Mouse (Mus musculus) left cerebral cortex, adult 18-20 months (tissue): ENCODE results near the gene Ffar2. TPM values are rescaled to one million over a fixed set of nuclear protein-coding genes. Genes with fewer than 3 reads are reported as not detected.

Experiments
- DNase-seq, 2 experiments: peaks; one replicate each; pipeline ENCODE4 v3.0.0; 2021 to 2022; ENCODE audit warnings: low spot score in 2 of 2, mixed read lengths in 1 of 2
- total RNA-seq, 2 experiments: library from RNA; stranded (reverse); gene quantifications; 2 replicates each; pipeline ENCODE4 v1.2.3; 2021

Ffar2 gene
- total RNA-seq, 2 experiments from 2014 or later: not detected

DNA sequence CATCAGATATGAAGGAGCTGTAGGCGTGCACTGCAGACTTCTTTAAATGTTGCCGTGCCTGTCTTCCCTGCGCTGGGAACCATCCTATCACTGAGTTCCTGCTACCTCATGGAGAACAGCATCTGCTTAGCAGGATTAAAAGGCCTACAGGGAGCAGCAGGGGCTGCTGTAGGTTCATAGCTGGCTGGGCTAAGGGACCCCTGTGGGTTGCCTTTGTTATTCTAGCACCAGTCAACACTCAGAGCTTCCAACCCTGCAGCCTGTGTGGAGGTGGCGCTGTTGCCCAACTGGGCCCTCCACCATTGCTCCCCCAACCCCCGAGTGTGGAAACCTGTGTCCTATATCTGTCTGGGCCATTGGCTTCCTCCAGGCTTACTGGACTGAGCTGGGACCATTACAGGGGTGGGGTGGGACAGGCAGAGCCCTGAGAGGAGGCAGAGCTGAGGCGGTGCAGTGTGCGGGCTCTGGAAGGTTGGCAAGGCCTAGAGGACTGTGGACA, 46.4 kb downstream of the Ffar2 start:
- no peak for DNase-seq

DNA sequence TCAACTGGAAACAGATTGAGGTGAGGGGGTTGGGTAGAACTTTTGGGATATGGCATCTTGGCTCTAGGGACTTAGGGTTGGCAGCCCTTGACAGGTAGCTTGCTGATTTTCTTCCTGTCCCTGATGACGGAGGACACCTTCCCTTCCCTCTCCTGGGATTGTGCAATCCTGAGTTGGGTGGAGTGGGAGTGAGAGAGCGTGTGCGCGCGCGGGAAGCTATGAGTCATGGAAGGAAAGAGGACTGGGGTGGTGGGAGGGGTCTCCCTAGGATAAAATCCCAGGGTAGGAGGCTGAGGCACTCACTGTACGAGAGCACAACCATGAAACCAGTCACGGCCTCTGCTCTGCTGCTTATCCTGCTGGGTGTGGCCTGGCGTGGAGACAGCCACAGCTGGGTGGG, 47.5 kb downstream of the Ffar2 start:
- DNase-seq: peak; percentile 12 to 21

DNA sequence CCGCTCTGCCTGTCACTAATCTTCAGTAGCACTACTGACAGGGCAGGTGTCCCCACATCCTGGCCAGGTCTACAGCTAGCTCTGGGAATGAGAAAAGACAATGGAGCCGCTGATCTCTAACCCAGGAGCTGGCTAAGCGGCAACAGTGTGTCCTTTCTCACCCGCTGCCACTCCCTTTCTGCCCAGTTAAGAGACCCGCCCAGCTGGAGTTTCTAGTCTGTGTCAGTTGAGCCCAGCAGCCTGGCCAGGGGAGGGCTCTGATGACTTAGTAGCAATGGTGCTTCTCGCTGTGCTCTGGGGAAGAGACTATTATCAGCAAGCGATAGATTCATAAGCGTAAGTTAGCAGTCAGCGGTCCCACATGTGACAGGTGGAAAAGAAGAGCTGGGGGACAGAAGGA, 54.3 kb downstream of the Ffar2 start:
- DNase-seq: no peak

Other genes starting within 250 kb of the Ffar2 start
- 10 to 100 TPM; 40.0 to 48.4 TPM for gene Kmt2b, start 235.0 kb downstream of the Ffar2 start, total RNA-seq
- not detected for gene Zbtb32, start 224.9 kb downstream of the Ffar2 start, total RNA-seq
- under 1 TPM; 0.26 to 0.70 TPM for gene Upk1a, start 210.9 kb downstream of the Ffar2 start, total RNA-seq
- gene Cox6b1, start 197.6 kb downstream of the Ffar2 start, total RNA-seq: 100 to 1,000 TPM; 606 to 625 TPM
- gene Etv2, start 187.9 kb downstream of the Ffar2 start, total RNA-seq: not detected
- gene Rbm42, start 173.5 kb downstream of the Ffar2 start, total RNA-seq: 10 to 100 TPM; 66.6 to 79.5 TPM
- gene Haus5, start 158.8 kb downstream of the Ffar2 start, total RNA-seq: 1 to 10 TPM; 5.2 to 7.6 TPM
- not detected for gene Pmis2, start 152.2 kb downstream of the Ffar2 start, total RNA-seq
- not detected for gene 2200002J24Rik, start 124.8 kb downstream of the Ffar2 start, total RNA-seq
- gene Atp4a, start 111.6 kb downstream of the Ffar2 start, total RNA-seq: under 1 TPM; 0.26 to 0.66 TPM
- gene Tmem147, start 94.2 kb downstream of the Ffar2 start, total RNA-seq: 100 to 1,000 TPM; 114 to 129 TPM
- gene Gapdhs, start 80.1 kb downstream of the Ffar2 start, total RNA-seq: not detected
- gene Sbsn, start 72.3 kb downstream of the Ffar2 start, total RNA-seq: 10 to 100 TPM in 1 of 2 experiments, 1 to 10 TPM in 1; 8.2 to 12.9 TPM
- 1 to 10 TPM; 1.9 to 4.0 TPM for gene Dmkn, start 60.0 kb downstream of the Ffar2 start, total RNA-seq
- not detected for gene Krtdap, start 35.9 kb downstream of the Ffar2 start, total RNA-seq
- gene Ffar3, start 32.4 kb upstream of the Ffar2 start, total RNA-seq: not detected
- not detected for gene Ffar1, start 37.8 kb upstream of the Ffar2 start, total RNA-seq
- gene Cd22, start 56.6 kb upstream of the Ffar2 start, total RNA-seq: under 1 TPM in 1 of 2 experiments, not detected in 1; 0.09 TPM
- 100 to 1,000 TPM in 1 of 2 experiments, 10 to 100 TPM in 1; 91.4 to 101 TPM for gene Mag, start 91.1 kb upstream of the Ffar2 start, total RNA-seq
- gene Hamp2, start 100.9 kb upstream of the Ffar2 start, total RNA-seq: not detected
- gene Hamp, start 120.3 kb upstream of the Ffar2 start, total RNA-seq: not detected
- 100 to 1,000 TPM; 123 to 124 TPM for gene Usf2, start 133.0 kb upstream of the Ffar2 start, total RNA-seq
- 10 to 100 TPM in 1 of 2 experiments, 1 to 10 TPM in 1; 8.2 to 10.7 TPM for gene Lsr, start 149.7 kb upstream of the Ffar2 start, total RNA-seq
- gene Fam187b, start 150.0 kb upstream of the Ffar2 start, total RNA-seq: under 1 TPM in 1 of 2 experiments, not detected in 1; 0.28 TPM
- gene Fxyd5, start 218.7 kb upstream of the Ffar2 start, total RNA-seq: 10 to 100 TPM; 35.5 to 36.7 TPM
- 100 to 1,000 TPM; 148 to 187 TPM for gene Fxyd7, start 227.7 kb upstream of the Ffar2 start, total RNA-seq
- gene Fxyd1, start 233.4 kb upstream of the Ffar2 start, total RNA-seq: 10 to 100 TPM; 74.1 to 90.2 TPM
- 10 to 100 TPM; 32.9 to 35.9 TPM for gene Lgi4, start 235.6 kb upstream of the Ffar2 start, total RNA-seq